Mouse (Mus musculus) spleen, postnatal 4 days (tissue): ENCODE results near the gene Tulp3.
"Not testable (repeated sequence)": the region's sequence is repeated elsewhere in the genome, so short reads cannot be mapped to it uniquely, and the experiment has no call there.

Experiments
- DNase-seq, 2 experiments: peaks; one replicate each; pipeline ENCODE4 v3.0.0; 2022; ENCODE audit warnings: low spot score in 2 of 2

Gene Tulp3

GRCm38 (mm10) chr6:128355726-128356416 lies at the start of gene Tulp3:
Tulp3 (minus strand) TSS chr6:128355851.
- peak; percentile 85 to 91 for DNase-seq

GRCm38 (mm10) chr6:128404708-128405107 lies 49.1 kb upstream of the Tulp3 start:
- no peak for DNase-seq

- no peak for DNase-seq
Measured at GRCm38 (mm10) chr6:128399421-128400185, 44.0 kb upstream of the Tulp3 start.

- DNase-seq: no peak
Measured at GRCm38 (mm10) chr6:128398996-128399395, 43.3 kb upstream of the Tulp3 start, which contains the start of gene Nrip2. Nrip2 (plus strand) TSS chr6:128399296.

DNA sequence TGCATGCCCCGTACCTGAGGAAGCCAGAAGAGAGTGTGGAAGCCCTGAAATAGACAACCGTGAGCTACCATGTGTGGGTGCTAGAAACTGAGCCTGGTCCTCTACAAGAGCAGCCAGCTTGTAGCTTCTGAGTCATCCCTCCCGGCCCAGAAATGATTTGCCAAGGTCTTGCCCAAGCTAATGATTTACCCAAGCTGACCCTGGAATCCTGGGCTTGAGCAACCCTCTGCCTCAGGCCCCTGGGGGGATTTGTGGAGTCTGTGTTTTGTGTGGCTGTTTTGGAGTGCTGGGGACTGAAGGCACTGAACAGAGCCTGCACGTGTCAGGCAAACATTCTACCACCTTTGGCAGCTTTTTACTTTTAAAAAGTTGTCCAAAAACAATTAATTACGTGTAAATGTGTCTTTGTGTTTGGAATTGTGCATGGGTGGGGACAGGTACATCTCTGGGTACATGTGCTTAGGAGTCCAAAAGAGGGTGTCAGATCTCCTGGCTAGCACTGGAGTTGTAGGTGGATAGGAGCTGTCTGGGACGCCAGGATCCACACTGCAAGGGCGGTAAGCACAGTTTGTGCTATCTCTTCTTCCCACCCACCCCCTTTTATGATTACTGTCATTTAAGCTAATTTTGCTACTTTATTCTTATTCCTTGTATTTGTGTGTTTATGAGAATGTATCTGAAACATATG lies 42.1 kb upstream of the Tulp3 start:
- no peak for DNase-seq

DNA sequence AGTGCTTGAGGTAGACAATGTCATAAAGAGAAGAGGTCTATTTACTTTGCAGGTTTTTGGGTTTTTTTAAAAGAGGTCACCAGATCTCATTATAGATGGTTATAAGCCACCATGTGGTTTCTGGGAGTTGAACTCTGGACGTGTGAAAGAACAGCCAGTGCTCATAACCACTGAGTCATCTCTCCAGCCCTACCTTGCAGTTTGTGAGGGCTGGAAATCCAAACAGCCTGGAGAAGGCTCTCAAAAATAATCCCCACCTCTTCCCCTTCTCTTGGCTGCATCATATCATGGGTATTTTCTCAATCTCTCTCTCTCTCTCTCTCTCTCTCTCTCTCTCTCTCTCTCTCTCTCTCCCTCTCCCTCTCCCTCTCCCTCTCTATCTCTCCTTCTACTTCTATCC lies 35.0 kb upstream of the Tulp3 start:
- DNase-seq: no peak

DNA sequence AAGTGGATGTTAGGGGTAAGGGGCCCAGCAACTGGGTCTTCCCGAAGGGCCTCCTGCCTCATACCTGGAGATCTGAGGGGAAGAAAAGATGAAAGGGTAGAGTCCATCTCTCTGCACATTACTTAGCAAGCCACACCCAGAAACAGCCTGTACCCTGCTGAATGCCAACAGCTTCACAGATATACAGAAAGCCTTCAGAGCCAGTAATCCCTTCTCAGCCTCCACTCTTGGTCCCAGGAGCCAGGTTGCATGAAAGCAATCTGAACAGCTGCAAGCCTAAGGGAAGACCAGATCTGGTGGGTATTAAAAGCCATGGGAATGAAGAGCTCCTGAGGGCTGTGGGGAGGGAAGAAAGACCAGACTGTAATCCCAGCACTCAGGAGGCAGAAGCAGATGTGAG lies 33.5 kb upstream of the Tulp3 start:
- no peak for DNase-seq

DNA sequence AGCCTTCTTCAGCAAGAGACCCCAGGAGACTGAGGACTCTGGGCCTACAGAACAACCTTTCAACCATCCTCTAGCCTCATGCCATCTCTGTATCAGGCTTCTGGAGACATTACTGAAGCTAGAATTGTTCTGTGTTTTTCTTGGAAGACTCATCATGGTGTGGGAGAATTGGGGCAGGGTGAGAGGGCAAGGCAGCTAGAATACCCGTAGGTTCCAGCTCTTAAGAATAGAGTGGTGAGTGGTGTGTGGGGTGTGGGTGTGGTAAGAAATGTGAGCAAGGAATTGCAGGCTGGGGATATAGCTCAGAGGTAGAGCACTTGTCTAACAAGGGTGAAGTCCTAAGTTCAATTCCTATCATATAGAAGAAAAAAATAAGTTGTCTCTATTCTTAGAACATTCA lies 29.4 kb upstream of the Tulp3 start:
- no peak for DNase-seq

DNA sequence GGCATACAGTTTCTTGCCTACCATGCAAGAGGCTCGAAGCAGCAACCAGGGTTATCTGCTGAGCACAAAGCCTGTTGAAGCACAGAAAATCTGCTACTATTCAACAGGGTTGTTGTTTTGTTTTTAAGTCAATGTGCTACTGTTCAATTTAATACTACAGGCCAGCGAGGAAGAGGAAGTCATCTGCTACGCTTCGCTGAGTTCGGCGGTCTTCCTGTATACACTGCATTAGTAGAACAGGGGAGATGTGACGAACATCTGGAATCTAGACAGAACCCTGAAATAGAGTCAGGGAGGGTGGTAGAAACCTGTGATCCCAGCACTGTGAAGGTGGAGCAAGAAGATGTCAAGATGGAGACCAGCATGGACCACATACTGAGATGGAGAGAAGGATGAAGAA lies 28.1 kb upstream of the Tulp3 start:
- DNase-seq: no peak

DNA sequence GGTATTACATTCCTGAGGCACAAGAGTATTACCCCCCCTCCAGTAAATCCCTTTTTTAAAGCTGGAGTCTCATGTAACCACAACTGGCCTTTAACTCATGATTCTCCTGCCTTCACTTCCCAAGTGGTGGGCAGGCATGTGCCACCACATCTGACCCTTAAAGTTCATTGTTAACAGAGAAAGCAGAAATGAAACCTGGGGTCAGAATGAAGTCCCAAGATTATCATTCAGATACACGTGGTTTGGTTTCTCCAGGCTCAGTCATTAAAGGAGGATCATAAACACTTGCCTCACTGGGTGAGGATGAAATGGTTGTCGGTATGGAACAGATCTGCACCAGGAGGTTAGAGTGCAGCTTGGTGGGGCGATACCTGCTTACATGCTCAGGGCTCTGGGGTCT lies 25.6 kb upstream of the Tulp3 start:
- no peak for DNase-seq

GRCm38 (mm10) chr6:128380594-128381167 lies 25.0 kb upstream of the Tulp3 start:
- not testable (repeated sequence) for DNase-seq

DNA sequence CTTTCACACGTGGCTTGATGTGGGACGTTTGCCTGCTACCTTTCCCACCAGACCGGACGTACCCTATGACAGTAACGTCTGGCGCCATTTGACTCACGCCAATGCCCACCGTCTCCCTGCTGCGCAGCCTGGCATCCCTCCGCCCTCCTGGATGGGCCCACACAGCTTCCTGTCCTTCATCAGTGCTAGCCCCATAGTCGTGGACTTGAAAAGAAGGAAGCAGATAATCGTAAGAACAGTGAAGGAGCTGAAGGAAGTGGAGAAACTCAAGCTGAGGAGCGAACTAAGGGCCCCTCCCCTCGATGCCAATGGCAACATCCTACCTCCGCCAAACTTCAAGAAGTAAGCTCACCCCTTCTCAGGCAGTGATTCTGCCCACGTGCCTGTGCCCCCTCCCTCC lies 24.0 kb upstream of the Tulp3 start:
- DNase-seq: no peak

DNA sequence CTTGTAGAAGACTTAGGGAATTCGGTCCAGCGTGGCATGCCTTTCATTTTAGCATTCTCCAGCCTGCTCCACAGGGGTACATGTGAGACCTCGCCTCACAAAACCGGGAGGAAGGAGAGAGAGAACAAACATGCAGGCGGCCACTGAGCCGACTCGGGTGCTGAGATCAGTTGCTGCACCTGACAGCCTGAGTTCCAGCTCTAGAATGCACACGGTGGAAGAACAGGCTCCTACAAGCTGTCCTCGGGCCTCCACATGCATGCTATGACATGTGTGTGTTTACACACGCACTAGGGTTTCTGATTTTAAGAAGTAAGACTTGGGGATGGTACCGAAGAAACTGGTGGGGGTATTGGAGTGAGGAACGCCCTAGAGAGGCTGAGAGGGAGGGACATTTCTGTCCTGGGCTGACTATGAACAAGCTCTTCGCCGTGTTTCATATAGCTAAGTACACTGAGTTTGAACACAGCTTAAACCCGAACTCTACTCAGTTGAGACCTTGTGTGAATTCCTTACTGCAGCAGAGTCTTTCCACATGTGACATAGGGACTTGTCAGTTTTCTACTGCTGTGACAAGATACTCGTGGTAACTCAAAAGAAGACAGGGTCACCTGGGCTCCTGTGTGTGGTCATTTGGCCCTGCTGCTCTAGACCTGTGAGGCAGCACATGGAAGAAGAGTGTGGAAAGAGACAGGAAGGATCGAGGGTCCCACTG lies 20.9 kb upstream of the Tulp3 start:
- no peak for DNase-seq

GRCm38 (mm10) chr6:128375192-128375591 lies 19.5 kb upstream of the Tulp3 start, which contains the start of the genes Tex52 and Gm44596:
Tex52 (plus strand) TSS chr6:128375456.
Gm44596 (plus strand) TSS chr6:128375503.
- DNase-seq: no peak

GRCm38 (mm10) chr6:128370040-128370439 lies 14.4 kb upstream of the Tulp3 start:
- no peak for DNase-seq

DNA sequence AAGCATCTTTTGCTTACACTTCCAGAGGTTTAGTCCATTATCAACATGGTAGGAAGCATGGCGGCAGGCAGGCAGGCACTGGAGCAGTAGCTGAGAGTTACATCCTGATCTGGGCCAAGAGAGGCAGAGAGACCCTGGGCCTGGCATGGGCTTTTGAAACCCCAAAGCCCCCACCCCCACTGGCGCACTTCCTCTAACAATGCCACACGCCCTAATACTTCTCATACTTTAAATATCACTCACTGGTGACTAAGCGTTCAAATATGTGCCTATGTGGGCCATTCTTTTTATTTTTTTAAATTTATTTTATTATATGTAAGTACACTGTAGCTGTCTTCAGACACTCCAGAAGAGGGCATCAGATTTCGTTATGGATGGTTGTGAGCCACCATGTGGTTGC lies 10.8 kb upstream of the Tulp3 start:
- DNase-seq: no peak

GRCm38 (mm10) chr6:128364721-128365120 lies 9.1 kb upstream of the Tulp3 start:
- DNase-seq: no peak

DNA sequence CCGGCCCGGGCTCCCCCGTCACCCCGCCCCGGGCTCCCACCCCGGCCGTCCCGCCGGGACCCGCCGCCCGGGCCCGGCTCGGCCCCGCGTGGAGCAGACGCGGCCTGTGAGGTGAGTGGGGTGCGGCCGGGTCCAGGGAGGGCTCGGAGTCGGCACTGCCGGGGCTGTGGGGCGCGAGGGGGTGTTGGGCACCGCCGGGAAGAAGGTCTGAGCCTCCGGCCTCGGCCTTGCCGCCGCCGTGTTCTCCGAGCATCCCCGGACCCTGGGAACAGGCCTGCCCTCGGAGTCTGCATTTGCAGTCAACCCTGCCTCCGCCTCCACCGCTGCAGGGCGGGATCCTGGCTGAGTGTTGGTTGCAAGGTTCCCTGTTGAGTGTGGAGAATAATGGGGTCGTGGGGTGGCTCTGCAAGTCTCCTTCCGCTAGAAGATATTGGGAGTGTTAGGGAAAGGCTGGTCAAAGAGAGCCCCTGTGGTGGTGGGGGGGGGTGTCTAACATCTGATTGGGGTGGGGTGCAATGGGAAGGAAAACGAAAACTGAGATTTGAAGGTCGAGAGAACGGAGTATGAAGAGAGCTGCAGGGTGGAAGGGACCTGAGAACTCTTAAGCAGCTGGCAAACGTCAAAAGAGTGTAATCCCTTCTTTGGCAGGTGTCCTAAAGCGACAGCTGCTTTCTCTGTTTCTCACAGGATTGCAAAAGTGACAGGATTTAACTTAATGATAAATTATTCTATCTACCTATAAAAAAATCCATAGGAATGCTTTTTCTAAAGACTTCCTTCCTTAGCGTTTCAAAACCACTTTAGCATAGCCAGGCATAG lies 7.6 kb upstream of the Tulp3 start:
- no peak for DNase-seq

DNA sequence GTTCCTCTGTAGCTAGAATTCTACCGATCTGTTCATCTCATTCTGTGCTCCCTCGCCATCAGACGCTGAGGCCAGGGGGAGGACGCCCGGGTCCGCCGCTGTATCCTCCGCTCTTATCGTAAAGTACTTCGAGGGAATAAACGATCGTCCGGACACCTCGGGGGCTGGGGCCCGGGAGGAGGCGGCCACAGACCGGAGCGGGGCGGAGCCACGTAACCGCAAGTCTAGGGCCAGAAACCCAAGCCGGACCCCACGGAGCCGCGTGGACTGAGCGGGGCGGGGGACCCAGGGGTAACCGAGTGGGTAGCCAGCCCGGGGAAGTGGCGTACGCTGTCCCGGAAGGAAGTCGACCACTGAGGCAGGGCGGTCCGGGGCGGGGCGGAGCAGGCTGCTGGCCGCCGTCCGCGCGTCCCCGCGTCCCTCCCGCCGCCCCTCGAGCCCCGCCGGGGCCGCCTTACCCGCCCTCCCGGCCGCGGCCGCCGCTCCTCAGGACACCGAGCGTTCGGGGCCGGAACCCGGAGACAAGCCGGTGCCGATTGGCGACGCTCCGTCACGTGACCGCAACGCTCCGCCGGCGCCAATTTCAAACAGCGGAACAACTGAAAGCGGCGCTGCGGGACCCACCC lies 6.8 kb upstream of the Tulp3 start, which contains the start of the genes Rhno1 and Foxm1:
Gene Rhno1, minus strand, starts transcription at position 531 of the 626 bp plus-strand sequence.
Gene Foxm1, plus strand, starts transcription at position 587 of the 626 bp plus-strand sequence.
- DNase-seq: peak; percentile 87 to 93

GRCm38 (mm10) chr6:128361901-128362300 lies 6.2 kb upstream of the Tulp3 start:
- DNase-seq: no peak
